Mouse (Mus musculus): ENCODE results near the gene Atf7. TPM values are rescaled to one million over a fixed set of nuclear protein-coding genes. Genes with fewer than 3 reads are reported as not detected.

Atf7 gene
- total and polyA plus RNA-seq, 3 experiments: 6.7 to 31.9 (median 8.6) TPM

- TF ChIP-seq ZC3H11A (IDR thresholded peaks at IDR 0.05; ENCODE audit: low read depth, low read length) (no peak), UBTF (IDR thresholded peaks at IDR 0.05; ENCODE audit: low read depth, low read length) (no peak)
- H3K4me2 ChIP-seq (ENCODE audit: insufficient read depth, low read depth, poor library complexity, severe bottlenecking): no peak overlapping the region
- dilution Hi-C loops (cut with MboI; ENCODE audit: extremely low pct_ligation_motif_present, extremely low pct_unique_long_range_greater_than_20kb, low sequenced_read_pairs): no loop called here
- peaks cover 0 to 8% of the 10 kb centered on the region in 2 experiments; a peak in 2 of 4 replicates for H3K4me1 ChIP-seq (ENCODE audit: control insufficient read depth in 1 of 2, insufficient read depth in 2 of 2)
- H3K4me3 ChIP-seq (replicated peaks in 1 of 3; ENCODE audit: low read depth in 2 of 3, low read length in 2 of 3, poor library complexity in 1 of 3): no peak overlapping the region
- H3K27ac ChIP-seq (ENCODE audit: insufficient read depth, low read depth): no peak overlapping the region
- H3K27me3 ChIP-seq (replicated peaks): no peaks in the 10 kb centered on the region
- in situ Hi-C loops (cut with MboI; ENCODE audit: low pct_ligation_motif_present, low pct_unique_long_range_greater_than_20kb, low sequenced_read_pairs): no loop called here
- no peaks in the 10 kb centered on the region for H3K9me3 ChIP-seq (replicated peaks; ENCODE audit: low read length)
- no peak for DNase-seq (ENCODE audit: extremely low read depth)
- peaks cover 57 to 77% of the 10 kb centered on the region in 2 experiments for H3K36me3 ChIP-seq (replicated peaks in 1 of 2; ENCODE audit: control insufficient read depth in 1 of 2, insufficient read depth in 1 of 2, low read length in 1 of 2)
- H3K79me2 ChIP-seq (replicated peaks; ENCODE audit: control insufficient read depth, extremely low read depth, insufficient read depth, poor library complexity, severe bottlenecking): no peaks in the 10 kb centered on the region
- no peak overlapping the region for H3K9ac ChIP-seq (ENCODE audit: insufficient read depth, low read depth)
These were observed 121.1 kb downstream of the Atf7 start for GRCm38 (mm10) chr15:102503924-102504782.

DNA sequence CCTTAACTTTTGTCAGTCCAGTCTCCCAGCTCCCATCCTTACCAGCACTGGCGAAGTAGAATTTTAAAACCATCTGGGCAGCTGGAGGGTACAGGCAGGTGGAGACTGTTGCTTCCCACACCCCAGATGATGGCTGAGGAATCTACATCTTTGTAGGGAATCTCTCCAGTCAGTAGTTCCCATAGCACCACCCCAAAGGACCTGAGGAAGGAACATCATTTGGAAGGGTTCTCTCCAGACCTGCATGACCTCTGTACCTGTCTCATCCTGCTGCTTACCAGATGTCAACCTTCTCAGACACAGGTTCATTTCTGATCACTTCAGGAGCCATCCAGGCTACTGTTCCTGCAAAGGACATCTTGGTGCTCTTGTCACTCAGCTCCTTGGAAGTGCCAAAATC, 121.8 kb downstream of the Atf7 start, which contains the start of gene Gm10337:
Gm10337 (plus strand) TSS at position 276 of the 400 bp plus-strand sequence.
- in situ Hi-C loops (cut with MboI; ENCODE audit: low pct_ligation_motif_present, low pct_unique_long_range_greater_than_20kb, low sequenced_read_pairs) (no loop called here), dilution Hi-C loops (cut with MboI; ENCODE audit: extremely low pct_ligation_motif_present, extremely low pct_unique_long_range_greater_than_20kb, low sequenced_read_pairs) (no loop called here)
- no peak within 1 kb of the TSS for H3K27ac ChIP-seq (ENCODE audit: insufficient read depth, low read depth)
- peaks cover 0 to 8% of the 10 kb centered on the region in 2 experiments; a peak in 2 of 4 replicates for H3K4me1 ChIP-seq (ENCODE audit: control insufficient read depth in 1 of 2, insufficient read depth in 2 of 2)
- no peak for TF ChIP-seq NELFE (IDR thresholded peaks at IDR 0.05; ENCODE audit: low read depth, low read length)
- TF ChIP-seq SMC3 (IDR thresholded peaks at IDR 0.05; ENCODE audit: low read depth, low read length): no peak
- no peak for TF ChIP-seq IRF4 (IDR thresholded peaks at IDR 0.05; ENCODE audit: low read depth, low read length)
- no peak for TF ChIP-seq CHD2 (IDR thresholded peaks at IDR 0.05; ENCODE audit: low read length)
- TF ChIP-seq JUN (IDR thresholded peaks at IDR 0.05; ENCODE audit: insufficient read depth, low read depth, low read length): no peak
- TF ChIP-seq POLR2A (IDR thresholded peaks at IDR 0.05; ENCODE audit: low read depth, low read length): no peak; the same call in 1 of the 2 replicates
- TF ChIP-seq GABPA (IDR thresholded peaks at IDR 0.05; ENCODE audit: insufficient replicate concordance, low read depth, low read length): no peak
- TF ChIP-seq MAZ (IDR thresholded peaks at IDR 0.05; ENCODE audit: low read depth, low read length): no peak
- TF ChIP-seq RCOR1 (conservative IDR thresholded peaks at IDR 0.05; ENCODE audit: low read depth, low read length): no peak
- TF ChIP-seq CTCF (conservative IDR thresholded peaks at IDR 0.05 in 1 of 2, IDR thresholded peaks at IDR 0.05 in 1 of 2; ENCODE audit: low read depth in 2 of 2, low read length in 2 of 2): no peak
- TF ChIP-seq BHLHE40 (IDR thresholded peaks at IDR 0.05; ENCODE audit: low read depth, low read length): no peak
- H3K36me3 ChIP-seq (replicated peaks in 1 of 2; ENCODE audit: control insufficient read depth in 1 of 2, insufficient read depth in 1 of 2, low read length in 1 of 2): peaks cover 60 to 83% of the 10 kb centered on the region in 2 experiments
- no peaks in the 10 kb centered on the region for H3K27me3 ChIP-seq (replicated peaks)
- no peak within 1 kb of the TSS for H3K9ac ChIP-seq (ENCODE audit: insufficient read depth, low read depth)
- no peak within 1 kb of the TSS for H3K4me3 ChIP-seq (replicated peaks in 1 of 3; ENCODE audit: low read depth in 2 of 3, low read length in 2 of 3, poor library complexity in 1 of 3)
- H3K9me3 ChIP-seq (replicated peaks; ENCODE audit: low read length): no peaks in the 10 kb centered on the region
- no peak within 1 kb of the TSS for H3K4me2 ChIP-seq (ENCODE audit: insufficient read depth, low read depth, poor library complexity, severe bottlenecking)
- H3K79me2 ChIP-seq (replicated peaks; ENCODE audit: control insufficient read depth, extremely low read depth, insufficient read depth, poor library complexity, severe bottlenecking): no peaks in the 10 kb centered on the region; the same call in 1 of the 2 replicates
- DNase-seq (ENCODE audit: extremely low read depth): no peak

Data from CH12.LX (cell line).